In the genomic region with DNA sequence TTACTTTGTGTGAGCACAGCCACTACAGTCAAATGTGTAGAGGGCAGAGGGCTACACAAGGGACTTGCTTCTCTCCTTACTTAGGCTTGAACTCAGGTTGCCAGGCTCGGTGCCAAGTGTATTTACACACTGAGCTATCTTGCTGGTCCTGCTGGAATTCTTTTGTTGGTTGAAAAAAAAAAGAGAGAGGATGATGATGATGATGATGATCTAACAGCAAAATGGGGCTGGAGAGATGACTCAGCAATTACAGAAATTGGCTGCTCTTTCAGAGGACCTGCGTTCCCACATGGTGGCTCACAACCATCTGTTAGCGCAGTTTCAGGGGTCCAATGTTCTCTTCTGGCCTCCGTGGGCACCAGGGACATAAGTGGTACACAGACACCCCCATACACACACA, we compare ENCODE assay signal across 15 mouse cellular contexts.
"Had no signal": no experiment of that assay in that cellular context is flagged by ENCODE, and none has a peak within 500 bp of the region (broad histone marks: within the 10 kb centered on the region; RNA-seq: fewer than 3 reads in every experiment).

No protein-coding gene starts in this region.

- H3K9me3 ChIP-seq: kidney, embryonic 15.5 days; limb, embryonic 13.5 days; midbrain, embryonic 13.5 days; neural tube, embryonic 12.5 days; stomach, embryonic 15.5 days had no signal

- ATAC-seq: midbrain, embryonic 13.5 days had no signal

- H3K27ac ChIP-seq: liver, embryonic 14.5 days; midbrain, embryonic 13.5 days; neural tube, embryonic 12.5 days had no signal

- H3K4me2 ChIP-seq: kidney, embryonic 15.5 days; limb, embryonic 13.5 days; midbrain, embryonic 13.5 days; neural tube, embryonic 12.5 days; stomach, embryonic 15.5 days had no signal

- H3K36me3 ChIP-seq: stomach, embryonic 15.5 days had no signal

- H3K27me3 ChIP-seq: kidney, embryonic 15.5 days; limb, embryonic 13.5 days; midbrain, embryonic 13.5 days; neural tube, embryonic 12.5 days; stomach, embryonic 15.5 days had no signal

- H3K9ac ChIP-seq: kidney, embryonic 15.5 days; limb, embryonic 13.5 days; liver, embryonic 14.5 days; midbrain, embryonic 13.5 days; neural tube, embryonic 12.5 days; stomach, embryonic 15.5 days had no signal

- DNase-seq: kidney, adult 18-20 months; kidney, postnatal 14 days; layer of hippocampus, adult 9-11 months; layer of hippocampus, postnatal 36 days; left cerebral cortex, postnatal 4 days; lung, adult 18-20 months; retina, postnatal 1 day; thymus, adult 2 months; thymus, postnatal 36 days had no signal

- H3K4me3 ChIP-seq: kidney, embryonic 15.5 days; limb, embryonic 13.5 days; midbrain, embryonic 13.5 days; neural tube, embryonic 12.5 days; stomach, embryonic 15.5 days had no signal

- H3K4me1 ChIP-seq: kidney, embryonic 15.5 days; midbrain, embryonic 13.5 days; neural tube, embryonic 12.5 days had no signal
